Mouse (Mus musculus): ENCODE measurements around the gene Vmn2r41.
A peak's percentile ranks its signal among the peaks of the same experiment; 100 is the strongest.
"Not testable (repeated sequence)": the region's sequence is repeated elsewhere in the genome, so short reads cannot be mapped to it uniquely, and the experiment has no call there.

Vmn2r41 gene

GRCm38 (mm10) chr7:8161554-8161953, at the start of gene Vmn2r41:
Gene Vmn2r41 (minus strand): TSS chr7:8161654.
- DNase-seq, result not testable (repeated sequence)

- not testable (repeated sequence) for DNase-seq
Measured at GRCm38 (mm10) chr7:8200220-8200619, 38.8 kb upstream of the Vmn2r41 start, which contains the start of gene Vmn2r42. Gene Vmn2r42 (minus strand): TSS chr7:8200320.

DNA sequence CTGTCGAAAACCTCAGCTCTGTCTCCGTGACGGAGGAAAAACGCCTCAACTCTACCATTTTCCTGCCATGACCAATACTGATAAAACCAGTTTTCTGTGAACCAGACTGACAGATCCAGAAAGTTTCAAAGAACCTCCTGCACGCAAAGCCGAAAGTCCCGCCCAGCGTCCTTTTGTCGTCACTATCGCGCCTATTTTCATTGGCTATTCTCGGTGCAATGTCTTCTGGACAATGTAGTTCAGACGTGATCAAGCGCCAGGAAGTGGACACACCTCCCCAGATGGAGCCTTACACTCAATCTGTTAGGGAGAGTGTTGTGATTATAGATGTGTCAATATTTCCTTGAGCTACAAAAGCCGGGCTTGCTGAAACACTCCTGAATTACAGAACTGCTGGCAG, 68.6 kb downstream of the Vmn2r41 start:
- DNase-seq, result peak; percentile 2

Data from layer of hippocampus, adult 9-11 months (tissue).